14 mouse cellular contexts compared by ENCODE assay signal in the genomic region with DNA sequence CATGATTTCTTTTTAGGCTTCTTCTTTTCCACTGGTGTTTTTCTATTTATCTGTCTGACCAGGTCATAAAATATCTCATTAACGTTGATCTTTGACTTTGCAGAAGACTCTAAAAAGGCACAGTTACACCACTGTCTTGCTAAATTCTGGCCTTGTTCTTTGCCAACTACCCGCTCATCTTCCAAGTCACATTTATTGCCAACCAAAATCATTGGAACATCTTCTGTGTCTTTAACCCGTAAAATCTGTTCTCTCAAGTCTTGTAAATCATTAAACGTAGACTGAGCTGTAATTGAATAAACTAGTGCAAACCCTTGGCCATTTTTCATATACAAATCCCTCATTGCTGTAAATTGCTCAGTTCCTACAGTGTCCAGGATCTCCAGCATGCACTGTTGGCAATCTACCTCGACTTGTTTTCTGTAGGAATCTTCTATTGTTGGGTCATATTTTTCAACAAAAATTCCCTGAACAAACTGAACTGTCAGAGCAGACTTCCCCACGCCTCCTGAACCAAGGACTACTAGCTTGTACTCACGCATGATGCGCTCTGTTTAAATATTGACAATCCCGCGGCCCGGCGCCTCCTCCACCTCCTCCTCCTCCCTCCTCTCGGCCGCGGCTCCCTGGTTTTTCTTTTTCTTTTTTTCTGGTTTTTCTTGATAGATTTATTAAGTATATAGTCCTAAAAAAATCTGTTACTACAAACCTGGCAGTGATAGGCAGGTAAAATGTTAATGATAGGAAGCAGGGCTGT. TPM values are rescaled to one million over a fixed set of nuclear protein-coding genes. Genes with fewer than 3 reads are reported as not detected.
DNase-seq lines count a peak whose midpoint lies in the region; ATAC-seq lines count a peak whose summit lies in the region.
"Not testable (repeated sequence)": the region's sequence is repeated elsewhere in the genome, so short reads cannot be mapped to it uniquely, and the experiment has no call there.
"Had no signal": no experiment of that assay in that cellular context is flagged by ENCODE, and none has a peak within 500 bp of the region (broad histone marks: within the 10 kb centered on the region; RNA-seq: fewer than 3 reads in every experiment).

No protein-coding gene starts in this region.

- peaks cover 66% of the 10 kb centered on the region for H3K36me3 ChIP-seq in liver, embryonic 15.5 days (replicated peaks)

- not testable (repeated sequence) for H3K9me3 ChIP-seq in liver, embryonic 15.5 days (replicated peaks)

- ATAC-seq in liver, embryonic 15.5 days (ENCODE audit: insufficient read depth), result not testable (repeated sequence)

- DNase-seq in adipocyte (ENCODE audit: low spot score), result peak; percentile 49
- DNase-seq in kidney, adult 11 months, result peak; percentile 66
- peak; percentile 79 for DNase-seq in kidney, adult 9 months
- DNase-seq in kidney, postnatal 10 days, result peak; percentile 33
- DNase-seq in kidney, postnatal 36 days, result peak; percentile 70 to 77
- DNase-seq in yolk sac, embryonic 10.5 days (ENCODE audit: low spot score), result peak; percentile 57

- not testable (repeated sequence) for H3K4me1 ChIP-seq in liver, embryonic 15.5 days (replicated peaks)

- 0 out of 2 replicates have a peak overlapping the region, but pooled peaks have one; percentile 16 for H3K27ac ChIP-seq in liver, embryonic 15.5 days (replicated peaks)

- not testable (repeated sequence) for H3K4me3 ChIP-seq in liver, embryonic 15.5 days (replicated peaks)

- not testable (repeated sequence) for H3K9ac ChIP-seq in liver, embryonic 15.5 days

- WGBS in liver, embryonic 15.5 days (ENCODE audit: insufficient replicate concordance), result 75% methylated on average over 15 of the region's 15 CpGs

- H3K4me2 ChIP-seq in liver, embryonic 15.5 days, result not testable (repeated sequence)

- not testable (repeated sequence) for H3K27me3 ChIP-seq in liver, embryonic 15.5 days

RNA-seq across cellular contexts. Expression of a gene that starts 20.2 kb away (rescaled TPM):
- 1,291 and 1,714 TPM in 2 replicates for polyA plus RNA-seq in liver, embryonic 15.5 days (2015; fragmentation: Nextera tagmentation; extraction: Ambion mirVana)

RNA-seq across cellular contexts. Expression of a gene that starts 25.2 kb away (rescaled TPM):
- 25.4 and 26.3 TPM in 2 replicates for polyA plus RNA-seq in liver, embryonic 15.5 days (2015; fragmentation: Nextera tagmentation; extraction: Ambion mirVana)

RNA-seq across cellular contexts. Expression of a gene that starts 25.2 kb away (rescaled TPM):
- polyA plus RNA-seq in liver, embryonic 15.5 days (2015; fragmentation: Nextera tagmentation; extraction: Ambion mirVana), result 6.7 and 7.5 TPM in 2 replicates

RNA-seq across cellular contexts. Expression of a gene that starts 39.9 kb away (rescaled TPM):
- 0.18 TPM in 1 of 2 replicates, not detected in the other for polyA plus RNA-seq in liver, embryonic 15.5 days (2015; fragmentation: Nextera tagmentation; extraction: Ambion mirVana)
- polyA plus RNA-seq: embryonic facial prominence, embryonic 13.5 days; forebrain, embryonic 12.5 days; G1E; heart, embryonic 11.5 days; heart, embryonic 14.5 days; heart, postnatal 0 days; hindbrain, embryonic 12.5 days had no signal
